Mouse (Mus musculus) megakaryocyte, embryonic 14.5 days (primary cell): ENCODE results near the gene Lrp10.

Source experiments
- FLI1 ChIP-seq: IDR thresholded peaks from 2 replicates; pipeline ENCODE4 v1.6.1; 2012; ENCODE audit warnings: low read length, inconsistent platforms, mixed read lengths
- GATA1 ChIP-seq: IDR thresholded peaks from 3 replicates; pipeline ENCODE4 v1.6.1; 2012; ENCODE audit warnings: mixed read lengths, low read length, inconsistent platforms, borderline replicate concordance

DNA sequence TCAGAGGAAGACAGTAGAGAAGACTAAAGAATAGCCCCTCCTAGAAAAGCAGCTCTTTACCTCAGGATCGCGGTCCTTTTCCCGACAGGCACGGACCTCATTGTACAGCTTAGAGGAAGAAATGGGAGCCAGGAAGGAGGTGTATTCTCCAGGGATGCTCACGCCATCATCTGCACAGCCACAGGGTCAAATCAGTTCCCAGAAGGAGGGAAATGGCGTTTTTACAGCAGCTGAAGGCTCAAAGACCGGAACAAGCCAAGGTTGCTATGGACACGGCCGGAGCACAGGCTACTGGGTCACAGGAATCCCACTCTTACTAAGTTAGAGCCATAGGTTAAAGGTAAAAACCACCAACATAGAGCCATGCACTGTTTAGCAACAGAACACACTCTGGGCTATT, 45.8 kb downstream of the Lrp10 start:
- TF ChIP-seq GATA1 (no peak), FLI1 (no peak)
